In genomic region chr2:152928988-152929370, GRCm38 (mm10) we compare ENCODE assay signal across 17 mouse cellular contexts. TPM values are rescaled to one million over a fixed set of nuclear protein-coding genes. Genes with fewer than 3 reads are reported as not detected.
DNase-seq lines count a peak whose midpoint lies in the region; ATAC-seq and TF ChIP-seq lines count a peak whose summit lies in the region.
"Had no signal": no experiment of that assay in that cellular context is flagged by ENCODE, and none has a peak within 500 bp of the region (broad histone marks: within the 10 kb centered on the region; RNA-seq: fewer than 3 reads in every experiment).

No protein-coding gene starts in this region.

- no peaks in the 10 kb centered on the region for H3K9me3 ChIP-seq in heart, embryonic 16.5 days (replicated peaks; ENCODE audit: control insufficient read depth, low read length)
- H3K9me3 ChIP-seq in lung, embryonic 14.5 days (ENCODE audit: low read depth, low read length) = no peaks in the 10 kb centered on the region
- no peaks in the 10 kb centered on the region for H3K9me3 ChIP-seq in stomach, embryonic 16.5 days (replicated peaks; ENCODE audit: control insufficient read depth, low read length)
- H3K9me3 ChIP-seq: embryonic facial prominence, embryonic 15.5 days; midbrain, embryonic 13.5 days had no signal

- H3K9ac ChIP-seq in heart, embryonic 16.5 days (ENCODE audit: low read length) = no peak overlapping the region
- no peak overlapping the region for H3K9ac ChIP-seq in lung, embryonic 14.5 days
- no peak overlapping the region for H3K9ac ChIP-seq in stomach, embryonic 16.5 days (ENCODE audit: low read length)
- H3K9ac ChIP-seq: embryonic facial prominence, embryonic 15.5 days; hindbrain, embryonic 14.5 days; midbrain, embryonic 13.5 days had no signal

- DNase-seq in heart, postnatal 4 days = no peak
- DNase-seq in lung, embryonic 14.5 days = no peak
- no peak for DNase-seq in lung, adult 18-20 months
- DNase-seq in cerebellum, postnatal 14 days = no peak
- DNase-seq: adrenal gland, postnatal 10 days; cerebellum, adult 8-10 months; heart, adult 11 months had no signal

- H3K4me3 ChIP-seq in heart, embryonic 16.5 days (ENCODE audit: low read length) = no peak overlapping the region
- no peak overlapping the region for H3K4me3 ChIP-seq in lung, embryonic 14.5 days (ENCODE audit: low read depth, low read length)
- no peak overlapping the region for H3K4me3 ChIP-seq in embryonic fibroblast, embryonic 13.5 days (ENCODE audit: insufficient read depth, low read length)
- no peak overlapping the region for H3K4me3 ChIP-seq in stomach, embryonic 16.5 days (replicated peaks; ENCODE audit: low read length)
- H3K4me3 ChIP-seq: embryonic facial prominence, embryonic 15.5 days; midbrain, embryonic 13.5 days had no signal

- no peak for TF ChIP-seq CTCF in lung, embryonic 14.5 days (IDR thresholded peaks at IDR 0.05; ENCODE audit: low read depth)
- no peak for TF ChIP-seq CTCF in embryonic fibroblast, embryonic 13.5 days (IDR thresholded peaks at IDR 0.05; ENCODE audit: borderline replicate concordance, insufficient read depth, low read length)

- peak overlapping the region; percentile 74 for H3K27ac ChIP-seq in heart, embryonic 16.5 days (ENCODE audit: low read length)
- H3K27ac ChIP-seq in lung, embryonic 14.5 days (ENCODE audit: low read depth) = peak overlapping the region; percentile 70; the same call in 1 of the 2 replicates
- H3K27ac ChIP-seq in embryonic fibroblast, embryonic 13.5 days (ENCODE audit: insufficient read depth, low read length) = peak overlapping the region; percentile 96
- peak overlapping the region; percentile 61 for H3K27ac ChIP-seq in stomach, embryonic 16.5 days (ENCODE audit: low read length)
- H3K27ac ChIP-seq: hindbrain, embryonic 14.5 days; midbrain, embryonic 13.5 days had no signal

- no peak for ATAC-seq in heart, embryonic 16.5 days (replicated peaks; ENCODE audit: extremely low read depth, insufficient read depth, low FRiP score)
- no peak for ATAC-seq in lung, embryonic 14.5 days (ENCODE audit: insufficient read depth)
- no peak for ATAC-seq in stomach, embryonic 16.5 days (ENCODE audit: insufficient read depth, low FRiP score)
- ATAC-seq: CD4-positive, CD25-positive, alpha-beta regulatory T cell, adult 4 months; forebrain, embryonic 14.5 days; intestine, postnatal 0 days; midbrain, embryonic 13.5 days had no signal

- WGBS in heart, embryonic 16.5 days = 57% methylated on average over 3 of the region's 3 CpGs
- 64% methylated on average over 3 of the region's 3 CpGs for WGBS in lung, embryonic 14.5 days
- 69% methylated on average over 3 of the region's 3 CpGs for WGBS in stomach, embryonic 16.5 days

- H3K4me2 ChIP-seq in heart, embryonic 16.5 days (ENCODE audit: low read depth, low read length) = no peak overlapping the region
- no peak overlapping the region for H3K4me2 ChIP-seq in lung, embryonic 14.5 days
- no peak overlapping the region for H3K4me2 ChIP-seq in stomach, embryonic 16.5 days (ENCODE audit: low read depth, low read length)
- H3K4me2 ChIP-seq: embryonic facial prominence, embryonic 15.5 days; hindbrain, embryonic 14.5 days; midbrain, embryonic 13.5 days had no signal

- no peaks in the 10 kb centered on the region for H3K27me3 ChIP-seq in heart, embryonic 16.5 days (ENCODE audit: control insufficient read depth, insufficient read depth, low read length)
- H3K27me3 ChIP-seq in lung, embryonic 14.5 days (ENCODE audit: insufficient read depth, low read length) = no peaks in the 10 kb centered on the region
- H3K27me3 ChIP-seq in stomach, embryonic 16.5 days (ENCODE audit: control insufficient read depth, insufficient read depth, low read length) = no peaks in the 10 kb centered on the region
- H3K27me3 ChIP-seq: embryonic facial prominence, embryonic 15.5 days; midbrain, embryonic 13.5 days had no signal

- H3K36me3 ChIP-seq in heart, embryonic 16.5 days (ENCODE audit: control insufficient read depth, insufficient read depth) = no peaks in the 10 kb centered on the region
- no peaks in the 10 kb centered on the region for H3K36me3 ChIP-seq in lung, embryonic 14.5 days (ENCODE audit: insufficient read depth)
- H3K36me3 ChIP-seq in stomach, embryonic 16.5 days (ENCODE audit: control insufficient read depth, insufficient read depth, low read length) = no peaks in the 10 kb centered on the region
- H3K36me3 ChIP-seq: embryonic facial prominence, embryonic 15.5 days; midbrain, embryonic 13.5 days had no signal

- TF ChIP-seq POLR2A in embryonic fibroblast, embryonic 13.5 days (IDR thresholded peaks at IDR 0.05; ENCODE audit: low read depth, low read length) = 0 out of 2 replicates have a peak, but pooled peaks have one; percentile 9

- peaks cover 11% of the 10 kb centered on the region for H3K4me1 ChIP-seq in heart, embryonic 16.5 days (ENCODE audit: control insufficient read depth, insufficient read depth, low read length)
- H3K4me1 ChIP-seq in lung, embryonic 14.5 days (ENCODE audit: insufficient read depth) = peaks cover 14% of the 10 kb centered on the region; the same call in 1 of the 2 replicates
- peaks cover 30% of the 10 kb centered on the region for H3K4me1 ChIP-seq in embryonic fibroblast, embryonic 13.5 days (ENCODE audit: control insufficient read depth, insufficient read depth, low read length)
- H3K4me1 ChIP-seq in stomach, embryonic 16.5 days (ENCODE audit: control insufficient read depth, insufficient read depth, low read length) = peaks cover 21% of the 10 kb centered on the region
- H3K4me1 ChIP-seq: midbrain, embryonic 13.5 days had no signal

RNA-seq across cellular contexts. Expression of gene Foxs1, which starts 4.0 kb away (rescaled TPM):
- polyA plus RNA-seq in heart, embryonic 16.5 days (2015; fragmentation: Nextera tagmentation; extraction: Ambion mirVana) = 6.1 and 6.6 TPM in 2 replicates
- 10 to 100 TPM in 1 of 2 experiments, 1 to 10 TPM in 1; 8.1 to 10.6 TPM for total RNA-seq in heart, postnatal 4 days (2021)
- 3.9 and 4.8 TPM in 2 replicates for polyA plus RNA-seq in lung, embryonic 14.5 days (2014; fragmentation: Nextera tagmentation; extraction: Ambion mirVana)
- 12.2 and 30.1 TPM in 2 replicates for polyA plus RNA-seq in embryonic fibroblast, embryonic 13.5 days (2011; ENCODE audit: insufficient read length, low read depth, missing spikeins)
- 4.5 and 5.3 TPM in 2 replicates for polyA plus RNA-seq in stomach, embryonic 16.5 days (2015; fragmentation: Nextera tagmentation; extraction: Ambion mirVana)
- total RNA-seq: MEL had no signal
- polyA plus RNA-seq: CD4-positive, CD25-positive, alpha-beta regulatory T cell, adult 4 months had no signal

RNA-seq across cellular contexts. Expression of gene Mylk2, which starts 17.8 kb away (rescaled TPM):
- polyA plus RNA-seq in heart, embryonic 16.5 days (2015; fragmentation: Nextera tagmentation; extraction: Ambion mirVana) = 0.10 and 0.32 TPM in 2 replicates
- under 1 TPM; 0.26 to 0.38 TPM for total RNA-seq in heart, postnatal 4 days (2021)
- polyA plus RNA-seq in lung, embryonic 14.5 days (2014; fragmentation: Nextera tagmentation; extraction: Ambion mirVana) = not detected in 2 replicates
- 0.93 and 1.1 TPM in 2 replicates for polyA plus RNA-seq in embryonic fibroblast, embryonic 13.5 days (2011; ENCODE audit: insufficient read length, low read depth, missing spikeins)
- 0.07 and 1.8 TPM in 2 replicates for polyA plus RNA-seq in stomach, embryonic 16.5 days (2015; fragmentation: Nextera tagmentation; extraction: Ambion mirVana)
- total RNA-seq: MEL had no signal
- polyA plus RNA-seq: CD4-positive, CD25-positive, alpha-beta regulatory T cell, adult 4 months; forebrain, embryonic 14.5 days; hindbrain, embryonic 14.5 days; intestine, postnatal 0 days had no signal

RNA-seq across cellular contexts. Expression of gene Dusp15, which starts 22.5 kb away (rescaled TPM):
- polyA plus RNA-seq in heart, embryonic 16.5 days (2015; fragmentation: Nextera tagmentation; extraction: Ambion mirVana) = 0.10 and 0.33 TPM in 2 replicates
- total RNA-seq in heart, postnatal 4 days (2021) = under 1 TPM; 0.10 to 0.41 TPM
- polyA plus RNA-seq in lung, embryonic 14.5 days (2014; fragmentation: Nextera tagmentation; extraction: Ambion mirVana) = 0.14 TPM in 1 of 2 replicates, not detected in the other
- 2.2 and 3.5 TPM in 2 replicates for polyA plus RNA-seq in embryonic fibroblast, embryonic 13.5 days (2011; ENCODE audit: insufficient read length, low read depth, missing spikeins)
- 0.06 and 0.24 TPM in 2 replicates for polyA plus RNA-seq in stomach, embryonic 16.5 days (2015; fragmentation: Nextera tagmentation; extraction: Ambion mirVana)
- total RNA-seq: MEL had no signal

RNA-seq across cellular contexts. Expression of gene Ttll9, which starts 33.3 kb away (rescaled TPM):
- polyA plus RNA-seq in heart, embryonic 16.5 days (2015; fragmentation: Nextera tagmentation; extraction: Ambion mirVana) = 0.95 and 1.1 TPM in 2 replicates
- total RNA-seq in heart, postnatal 4 days (2021) = not detected
- 0.20 and 0.59 TPM in 2 replicates for polyA plus RNA-seq in lung, embryonic 14.5 days (2014; fragmentation: Nextera tagmentation; extraction: Ambion mirVana)
- polyA plus RNA-seq in embryonic fibroblast, embryonic 13.5 days (2011; ENCODE audit: insufficient read length, low read depth, missing spikeins) = not detected in 2 replicates
- polyA plus RNA-seq in stomach, embryonic 16.5 days (2015; fragmentation: Nextera tagmentation; extraction: Ambion mirVana) = 0.27 TPM in 2 replicates
